Mouse (Mus musculus) cortical plate, adult 2 months (tissue): Measurements from ENCODE around the gene Pex14.

Experiments used
- CTCF ChIP-seq: fragments of 200-500 bp; IDR thresholded peaks from 2 replicates; pipeline ENCODE4 v1.5.1; 2011; ENCODE audit warnings: mild to moderate bottlenecking, control low read depth, low read length; ENCODE audit not compliant: insufficient read depth; ENCODE audit errors: extremely low read depth
- POLR2A ChIP-seq: fragments of 200-500 bp; IDR thresholded peaks from 2 replicates; pipeline ENCODE4 v1.6.1; 2011; ENCODE audit warnings: mild to moderate bottlenecking, low read length, control low read depth; ENCODE audit not compliant: insufficient read depth; ENCODE audit errors: extremely low read depth

DNA sequence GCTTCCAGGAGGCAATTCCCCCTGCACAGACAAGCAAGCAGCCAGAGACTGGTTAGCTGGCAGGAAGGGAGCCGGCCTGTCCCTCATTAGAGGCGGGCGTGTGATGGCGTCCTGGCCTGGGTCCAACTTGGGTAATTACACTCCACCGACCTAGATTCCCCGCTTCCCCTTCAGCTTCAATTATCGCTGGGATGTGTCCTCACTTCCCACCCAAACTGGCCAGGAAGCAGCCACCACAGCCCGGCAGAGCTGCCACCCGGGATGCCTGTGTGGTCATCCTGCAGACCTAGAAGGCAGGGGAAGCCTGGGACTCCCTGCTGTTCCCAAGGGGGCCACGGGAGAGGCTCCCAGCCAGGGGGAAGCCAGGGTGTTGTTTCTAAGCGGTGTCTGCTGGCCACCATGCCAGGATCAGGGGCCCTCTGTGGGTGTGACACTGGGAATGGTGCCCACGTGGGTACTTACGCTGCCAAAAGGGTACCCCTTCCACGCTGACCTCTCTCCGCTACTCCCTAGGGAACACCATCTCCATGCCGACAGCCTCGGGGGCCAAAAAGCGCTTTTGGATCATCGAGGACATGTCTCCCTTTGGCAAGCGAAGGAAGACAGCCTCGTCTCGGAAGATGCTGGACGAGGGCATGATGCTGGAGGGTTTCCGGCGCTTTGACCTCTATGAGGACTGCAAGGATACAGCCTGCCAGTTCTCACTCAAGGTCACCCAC, 148.6 kb downstream of the Pex14 start:
- TF ChIP-seq CTCF (no peak), POLR2A (no peak)
